Mouse (Mus musculus) gastrocnemius, postnatal 14 days (tissue): ENCODE results near the gene Gmnn. TPM values are rescaled to one million over a fixed set of nuclear protein-coding genes. Genes with fewer than 3 reads are reported as not detected.

Experiments used
- DNase-seq: peaks from one replicate; pipeline ENCODE4 v3.0.0; 2021; ENCODE audit warnings: mixed read lengths
- intact Hi-C: fragments of 180-260 bp; cut with DNase I; formaldehyde crosslinking; loops from one replicate; pipeline ENCODE4 v1.15.1; 2025; ENCODE audit warnings: low total_unique reads
- long read RNA-seq, 2 experiments: library from polyadenylated mRNA; stranded (forward); transcript quantifications; one replicate each; pipeline ENCODE4 v2.0.0; 2021
- total RNA-seq, 2 experiments: library from RNA; stranded (reverse); gene quantifications; 2 replicates each; pipeline ENCODE4 v1.2.3; 2021

Gmnn gene
- total RNA-seq = 1 to 10 TPM; 2.4 to 3.1 TPM
- long read RNA-seq, experiment 1, partial matches to known transcripts = 0 of 5 reads
- long read RNA-seq, experiment 1, other reads (novel, unspliced or antisense) = 3 of 5 reads
- long read RNA-seq, experiment 2, partial matches to known transcripts = 0 of 3 reads
- long read RNA-seq, experiment 2, other reads (novel, unspliced or antisense) = 2 of 3 reads

GRCm38 (mm10) chr13:24761403-24762227 lies at the start of gene Gmnn:
Gene Gmnn (minus strand): TSS chr13:24761923.
- peak; percentile 83 for DNase-seq
- intact Hi-C loops = no loop called here

GRCm38 (mm10) chr13:24806079-24806478 lies 44.4 kb upstream of the Gmnn start:
- DNase-seq = no peak
- intact Hi-C loops = no loop called here

- intact Hi-C loops = no loop called here
- no peak for DNase-seq
Measured at GRCm38 (mm10) chr13:24803196-24803595, 41.5 kb upstream of the Gmnn start.

GRCm38 (mm10) chr13:24802131-24802691 lies 40.5 kb upstream of the Gmnn start:
- no peak for DNase-seq
- intact Hi-C loops = no loop called here

- intact Hi-C loops = no loop called here
- DNase-seq = peak; percentile 67
Measured at GRCm38 (mm10) chr13:24801308-24801921, 39.7 kb upstream of the Gmnn start, which contains the start of gene BC005537. Gene BC005537 (plus strand): TSS chr13:24801657.

- intact Hi-C loops = no loop called here
- DNase-seq = peak; percentile 97
Measured at GRCm38 (mm10) chr13:24800674-24801307, 39.1 kb upstream of the Gmnn start.

GRCm38 (mm10) chr13:24799925-24800673 lies 38.4 kb upstream of the Gmnn start:
- intact Hi-C loops = no loop called here
- DNase-seq = no peak

- intact Hi-C loops = no loop called here
- DNase-seq = no peak
Measured at GRCm38 (mm10) chr13:24799378-24799777, 37.7 kb upstream of the Gmnn start.

GRCm38 (mm10) chr13:24798686-24799085 lies 37.0 kb upstream of the Gmnn start:
- DNase-seq = no peak

GRCm38 (mm10) chr13:24792411-24793045 lies 30.8 kb upstream of the Gmnn start:
- no peak for DNase-seq
- intact Hi-C loops = no loop called here

More at GRCm38 (mm10) chr13:24798686-24799085, 37.0 kb upstream of the Gmnn start:
- intact Hi-C loops = no loop called here

- DNase-seq = no peak
- intact Hi-C loops = no loop called here
Measured at GRCm38 (mm10) chr13:24791349-24791748, 29.6 kb upstream of the Gmnn start.

GRCm38 (mm10) chr13:24787477-24787876 lies 25.8 kb upstream of the Gmnn start:
- DNase-seq = no peak
- intact Hi-C loops = no loop called here

- no peak for DNase-seq
- intact Hi-C loops = no loop called here
Measured at GRCm38 (mm10) chr13:24786014-24786490, 24.3 kb upstream of the Gmnn start.

- no peak for DNase-seq
- intact Hi-C loops = no loop called here
Measured at GRCm38 (mm10) chr13:24781916-24782315, 20.2 kb upstream of the Gmnn start.

- intact Hi-C loops = no loop called here
- no peak for DNase-seq
Measured at GRCm38 (mm10) chr13:24778706-24779380, 17.1 kb upstream of the Gmnn start.

GRCm38 (mm10) chr13:24778026-24778425 lies 16.3 kb upstream of the Gmnn start:
- intact Hi-C loops = no loop called here
- DNase-seq = no peak

GRCm38 (mm10) chr13:24776146-24776844 lies 14.6 kb upstream of the Gmnn start:
- intact Hi-C loops = no loop called here
- DNase-seq = peak; percentile 29
